Mouse (Mus musculus): ENCODE data around the gene Mgp.
"Not testable (repeated sequence)": the region's sequence is repeated elsewhere in the genome, so short reads cannot be mapped to it uniquely, and the experiment has no call there.

The Mgp gene

DNA sequence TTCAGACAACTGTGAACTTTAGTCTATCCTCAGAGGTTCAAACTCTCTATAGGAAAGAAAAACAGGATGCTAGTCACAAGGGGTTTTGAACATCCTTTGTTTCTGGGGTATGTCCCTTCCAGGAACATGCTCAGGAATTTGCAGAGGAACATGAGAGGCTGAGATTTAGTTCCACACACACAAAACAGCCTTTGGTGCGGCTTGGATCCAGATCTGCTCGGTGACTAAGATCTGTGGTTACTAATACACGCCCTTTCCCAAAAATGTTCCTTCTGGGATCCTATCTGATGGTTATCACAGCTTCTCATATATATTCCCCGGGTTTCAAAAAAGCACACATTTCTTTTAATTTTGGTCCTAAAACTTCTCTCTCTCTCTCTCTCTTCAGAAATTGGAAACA lies 22.2 kb upstream of the Mgp start:
- peak; percentile 95 for DNase-seq

DNA sequence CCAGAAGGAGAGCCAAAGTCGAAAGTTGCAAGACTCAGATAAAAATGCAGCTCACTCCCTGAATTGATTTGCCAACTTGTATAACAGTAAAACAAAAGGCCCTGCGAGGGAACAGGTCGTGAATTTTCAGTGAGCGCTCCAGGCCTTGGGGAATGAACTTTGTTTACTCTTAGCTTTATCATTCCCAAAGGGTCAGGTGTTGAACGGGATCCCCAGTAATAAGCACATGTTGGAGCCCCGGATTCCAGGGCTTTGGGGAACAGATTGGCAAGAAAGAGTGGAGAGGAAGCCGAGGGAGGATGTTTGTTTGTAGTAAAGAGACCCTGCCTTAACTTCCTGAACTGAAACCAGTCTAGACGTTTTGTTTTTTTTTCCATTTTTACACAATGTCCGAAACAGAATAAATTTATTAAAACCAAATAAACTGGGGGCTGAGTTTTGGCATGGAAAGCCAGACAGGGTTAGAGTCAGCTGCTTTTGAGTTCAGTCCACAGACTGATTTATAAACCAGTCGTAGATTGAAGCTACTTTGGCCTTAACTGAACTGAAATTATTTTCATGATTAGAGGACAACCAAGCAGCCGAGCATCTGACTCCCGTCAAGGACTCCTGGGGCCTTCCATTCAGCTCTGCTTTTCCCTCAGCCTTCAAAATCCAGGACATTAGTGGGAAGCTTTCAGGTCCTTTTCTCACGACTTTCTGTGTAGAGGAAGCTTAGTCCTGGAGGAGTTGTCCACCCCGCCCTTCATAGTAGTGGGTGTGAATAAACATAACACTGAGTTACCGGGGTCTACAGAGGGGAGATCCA lies 19.1 kb upstream of the Mgp start:
- DNase-seq = peak; percentile 98

DNA sequence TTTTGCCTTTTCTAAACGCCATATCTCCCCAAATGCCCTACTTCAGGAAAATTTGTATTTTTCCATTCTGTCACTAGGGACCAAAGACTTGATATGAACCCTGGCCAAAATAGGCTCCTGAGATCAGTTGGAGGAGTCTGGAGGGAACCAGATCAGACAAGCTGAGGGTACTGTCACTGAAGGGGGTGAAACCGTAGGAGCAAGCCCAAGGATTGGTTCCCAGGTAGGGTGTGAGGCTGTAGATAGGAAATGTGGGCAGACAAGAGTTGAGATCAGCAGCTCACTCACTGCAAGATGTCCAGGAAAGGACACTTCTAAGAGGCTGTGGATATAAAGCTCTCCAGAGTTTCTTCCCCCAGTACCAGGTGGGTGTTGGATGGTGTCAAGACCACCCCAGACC lies 16.4 kb upstream of the Mgp start:
- peak; percentile 93 for DNase-seq

DNA sequence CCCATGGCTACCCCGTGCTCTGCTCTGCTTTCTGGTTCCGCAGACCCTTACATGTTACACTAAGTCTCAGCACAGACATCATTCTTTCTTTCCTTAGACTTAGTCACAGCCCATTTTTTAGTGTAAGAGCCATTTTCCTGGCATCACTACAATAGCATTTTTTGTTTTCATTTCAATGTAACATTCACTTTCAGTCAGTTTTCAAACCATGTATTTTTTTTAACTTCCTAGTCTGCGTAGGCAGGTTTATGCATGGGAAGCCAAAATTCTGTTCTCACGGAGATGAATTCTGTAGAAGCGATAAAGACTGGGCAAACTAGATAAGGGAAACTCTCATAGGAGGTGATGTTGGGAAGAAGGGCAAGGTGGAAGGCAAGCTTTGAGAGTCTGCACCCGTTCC lies 13.9 kb upstream of the Mgp start:
- DNase-seq = no peak

DNA sequence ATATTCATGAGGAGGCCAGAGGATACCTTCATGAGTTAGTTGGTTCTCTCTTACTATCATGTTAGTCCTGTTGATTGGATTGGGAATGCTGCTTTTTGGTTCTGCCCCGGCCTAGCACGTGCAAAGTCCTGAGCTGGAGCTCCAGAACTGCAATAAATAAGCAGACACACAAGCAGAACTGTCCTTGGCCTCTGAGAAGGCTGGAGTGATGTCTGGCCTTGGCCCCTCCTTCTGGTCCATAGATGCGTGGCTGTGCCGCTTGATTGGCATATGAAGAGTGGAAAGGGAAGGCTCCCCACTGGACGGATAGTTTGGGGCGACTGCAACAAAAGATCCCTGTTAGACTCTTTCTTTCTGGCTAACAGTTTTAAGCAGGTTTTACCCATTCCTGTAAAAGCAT lies 13.4 kb upstream of the Mgp start:
- no peak for DNase-seq

DNA sequence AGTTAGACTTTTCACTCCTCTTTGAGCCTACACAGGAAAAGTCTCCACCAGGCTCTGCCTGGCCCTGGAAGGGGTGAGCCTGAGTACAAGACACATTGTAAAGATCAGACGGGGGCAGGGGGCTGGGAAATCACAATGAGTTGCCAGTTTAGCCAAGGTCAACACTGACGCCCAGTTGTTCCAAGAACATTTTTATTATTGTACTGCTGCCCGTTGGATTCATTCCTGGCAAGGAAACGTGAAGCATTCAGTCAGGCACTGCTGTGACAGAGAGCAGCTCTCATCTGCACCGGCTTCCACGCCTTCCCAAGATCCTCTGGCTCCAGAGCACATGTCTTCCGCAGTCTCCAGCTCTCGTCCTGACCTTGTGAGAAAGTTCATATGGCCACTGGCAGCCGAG lies 12.2 kb upstream of the Mgp start:
- peak; percentile 99 for DNase-seq

DNA sequence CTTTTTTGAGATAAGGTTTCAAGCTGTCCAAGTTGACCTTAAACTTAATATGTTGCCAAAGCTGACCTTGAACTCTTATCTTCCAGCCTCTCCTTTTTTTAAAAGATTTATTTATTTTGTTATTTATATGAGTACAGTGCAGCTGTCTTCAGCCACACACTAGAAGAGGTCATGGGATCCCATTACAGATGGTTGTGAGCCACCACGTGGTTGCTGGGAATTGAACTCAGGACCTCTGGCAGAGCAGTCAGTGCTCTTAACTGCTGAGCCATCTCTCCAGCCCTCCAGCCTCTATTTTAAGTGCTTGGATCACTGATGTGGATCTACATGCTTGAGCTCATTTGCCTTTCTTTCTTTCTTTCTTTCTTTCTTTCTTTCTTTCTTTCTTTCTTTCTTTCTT lies 9.1 kb upstream of the Mgp start:
- not testable (repeated sequence) for DNase-seq

DNA sequence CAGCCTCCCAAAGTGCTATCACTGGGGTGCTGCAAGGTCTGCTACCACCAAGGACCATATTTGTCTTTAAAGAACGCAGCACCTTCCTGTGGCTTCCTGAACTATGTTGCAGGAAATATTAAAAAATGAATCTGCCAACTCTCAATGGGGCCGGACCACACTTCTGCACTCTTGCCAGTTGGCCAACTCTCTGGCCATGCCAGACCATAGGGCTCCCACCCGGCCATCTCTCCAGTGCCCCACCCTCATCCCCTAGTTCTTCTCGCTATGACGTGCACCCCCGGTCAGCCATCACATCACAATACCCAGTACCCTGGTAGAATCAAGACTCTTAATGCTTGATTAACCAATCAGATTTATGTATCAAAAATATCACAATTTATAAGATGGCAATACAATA lies 8.3 kb upstream of the Mgp start:
- DNase-seq = peak; percentile 91

DNA sequence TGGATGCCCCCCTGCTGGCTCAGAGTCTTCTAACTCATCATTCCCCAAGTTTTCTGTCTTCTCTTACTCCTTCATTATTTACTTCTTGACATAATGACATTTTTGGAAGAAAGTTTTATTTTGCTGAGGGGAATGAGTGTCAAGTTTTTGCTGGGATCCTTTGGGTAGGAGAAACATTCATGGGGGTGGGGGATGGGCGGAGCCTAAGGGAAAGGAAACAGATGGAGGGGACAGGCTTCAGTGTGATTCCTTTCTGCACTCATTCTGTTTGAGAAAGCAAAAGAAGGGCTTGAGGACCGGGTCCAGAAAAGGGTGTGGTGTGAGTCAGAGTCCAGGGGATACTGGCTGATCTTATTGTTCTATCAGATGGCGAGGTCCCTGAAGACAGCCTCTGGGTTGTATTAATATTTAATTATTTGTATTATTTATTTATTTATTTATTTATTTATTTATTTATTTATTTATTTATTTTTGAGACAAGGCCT lies 7.8 kb upstream of the Mgp start:
- peak; percentile 93 for DNase-seq

DNA sequence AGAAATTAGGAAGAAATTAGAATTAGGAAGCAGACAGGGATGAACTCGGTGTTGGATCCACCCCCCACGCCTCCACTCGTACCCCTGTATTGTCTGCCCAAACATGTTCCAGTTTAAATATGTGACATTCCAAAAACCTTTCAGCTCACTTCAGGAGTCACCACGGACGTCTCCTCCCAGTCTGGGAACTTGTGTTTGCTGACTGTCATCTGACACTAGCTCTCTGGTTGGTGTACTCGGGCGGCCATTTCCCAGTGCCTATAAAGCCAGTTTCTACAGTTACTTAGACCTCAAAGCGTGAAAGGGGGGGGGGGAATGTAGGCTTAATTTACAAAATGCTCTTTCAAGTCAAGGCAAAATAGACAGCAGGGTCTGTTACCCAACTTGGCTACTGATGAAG lies 6.1 kb upstream of the Mgp start:
- DNase-seq = no peak

DNA sequence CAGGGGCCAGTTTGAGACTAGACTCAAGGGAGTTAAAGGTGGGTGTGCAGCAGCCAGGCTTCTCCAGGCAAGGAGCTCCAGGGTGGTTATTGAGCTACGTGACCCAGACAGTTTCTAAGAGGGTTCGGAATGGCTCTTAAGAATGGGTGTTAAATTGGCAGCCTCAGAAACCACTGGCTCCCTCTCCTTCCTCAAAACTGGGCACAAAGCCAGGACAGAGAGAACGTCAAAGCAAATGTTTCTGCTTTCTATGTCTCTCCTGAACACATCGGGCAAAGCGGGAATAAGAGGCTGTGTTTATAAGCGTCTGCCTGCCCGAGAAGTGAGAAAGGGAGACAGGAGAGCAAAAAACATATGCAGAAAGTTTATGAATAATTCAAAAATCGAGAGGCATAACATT lies 1.0 kb downstream of the Mgp start:
- DNase-seq = peak; percentile 91

DNA sequence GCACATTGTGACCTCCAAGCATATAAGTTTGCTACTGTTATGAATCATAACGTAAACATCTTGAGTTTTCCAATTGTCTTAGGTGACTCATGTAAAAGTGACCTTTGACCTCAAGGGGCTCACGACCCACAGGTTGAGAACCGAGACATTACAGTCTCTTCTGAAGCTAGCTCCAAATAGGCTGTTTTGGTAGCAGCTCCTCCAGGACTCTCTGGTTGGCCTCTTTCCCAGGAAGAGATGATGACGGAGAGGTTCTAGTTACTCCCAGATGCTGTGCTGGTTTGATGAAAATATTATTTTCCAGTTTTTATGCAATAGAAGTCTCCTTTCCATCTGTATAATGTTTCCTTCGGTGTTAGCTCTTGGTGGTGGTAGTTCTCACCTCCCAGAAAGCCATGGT lies 6.7 kb downstream of the Mgp start:
- DNase-seq = no peak

DNA sequence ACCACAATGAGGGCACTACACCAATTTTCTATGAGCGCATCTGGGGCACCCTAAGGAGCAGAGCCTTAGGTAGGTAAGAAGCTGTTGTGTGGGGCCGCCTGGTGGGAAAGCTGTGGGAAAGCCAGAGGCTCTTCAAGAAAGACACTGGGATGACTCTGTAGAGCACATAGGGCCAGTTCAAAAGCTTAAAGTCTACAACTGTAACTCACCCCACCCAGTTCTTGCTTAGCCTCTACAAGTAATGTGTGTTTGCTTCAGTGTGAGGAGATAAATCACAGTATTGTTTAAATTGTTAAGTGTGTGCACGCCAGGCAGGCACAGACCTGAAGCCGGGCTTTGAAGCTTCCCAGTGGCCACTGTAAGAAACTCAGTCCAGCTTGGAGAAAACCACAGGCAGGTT lies 9.5 kb downstream of the Mgp start:
- no peak for DNase-seq

DNA sequence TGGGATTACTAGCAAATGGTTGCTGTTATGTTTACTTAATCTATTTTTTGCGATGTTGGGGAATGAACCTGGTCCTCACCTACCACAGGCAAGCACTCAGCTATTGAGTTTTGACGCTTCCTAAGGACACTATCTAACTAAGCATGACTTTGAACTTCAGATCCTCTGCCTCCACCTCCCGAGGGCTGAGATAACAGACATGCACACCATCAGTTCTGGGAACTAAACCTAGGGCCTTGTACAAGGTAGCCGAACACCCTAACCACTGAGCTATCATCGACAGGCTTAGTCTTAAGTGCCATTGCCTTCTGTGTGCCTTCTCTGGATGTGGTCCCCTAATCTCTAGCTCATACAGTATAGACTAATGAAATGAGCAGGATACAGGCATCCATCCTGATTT lies 10.3 kb downstream of the Mgp start:
- no peak for DNase-seq

DNA sequence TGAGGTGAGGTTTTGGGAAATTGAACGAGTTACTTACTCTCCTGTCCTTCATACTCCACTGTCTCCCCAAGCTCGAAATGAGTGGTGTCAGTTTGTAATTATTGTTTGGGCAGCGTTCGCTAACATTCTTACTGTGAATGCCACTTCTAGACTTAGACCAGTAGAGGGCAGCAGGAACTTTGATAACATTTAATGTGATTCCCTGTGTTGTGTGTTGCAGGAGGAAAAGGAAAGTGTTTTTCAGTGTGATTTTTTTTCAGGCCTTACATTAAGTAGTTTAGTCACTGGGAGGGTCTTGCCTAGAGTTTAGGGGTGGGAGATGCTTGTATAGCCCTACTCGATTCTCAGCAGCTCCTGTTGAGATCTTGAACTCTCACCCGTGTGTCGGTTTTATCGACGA lies 14.6 kb downstream of the Mgp start:
- DNase-seq = no peak

DNA sequence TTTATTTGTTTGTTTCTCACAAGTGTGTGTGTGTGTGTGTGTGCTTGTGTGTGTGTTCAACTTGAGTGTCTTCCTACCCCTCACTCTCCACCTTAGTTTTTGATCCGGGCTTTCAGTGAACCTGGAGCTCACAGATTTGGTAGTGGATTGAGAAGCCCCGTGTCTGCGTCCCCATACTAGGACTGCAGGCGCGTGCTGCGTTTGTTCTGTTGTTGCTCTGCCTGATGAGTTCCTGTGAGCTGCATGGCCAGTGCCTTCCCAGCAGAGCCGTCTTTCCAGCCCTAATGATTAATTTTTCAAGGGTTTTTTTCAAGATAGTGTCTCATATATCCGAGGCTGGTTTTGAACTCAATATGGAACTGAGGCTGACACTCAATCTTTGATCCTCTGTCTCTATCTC lies 17.2 kb downstream of the Mgp start:
- no peak for DNase-seq

DNA sequence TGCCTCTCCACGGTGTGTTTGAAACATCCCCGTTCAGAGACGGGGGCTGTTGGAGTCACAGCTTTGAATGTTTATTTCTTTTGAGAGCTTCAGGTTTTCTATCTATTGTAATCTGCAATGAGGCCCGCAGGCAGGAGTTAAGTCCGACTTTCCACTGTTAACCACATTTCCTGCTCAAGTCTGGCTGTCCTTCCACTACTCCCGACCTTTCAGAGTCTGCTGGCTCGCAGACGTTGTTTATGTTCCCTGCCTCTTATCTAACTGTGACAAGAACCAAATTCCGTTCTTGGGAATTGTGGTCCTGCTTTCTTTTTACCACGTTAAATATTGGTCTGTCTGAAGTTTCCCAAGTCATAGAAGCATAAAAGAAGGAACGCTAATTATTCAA lies 17.8 kb downstream of the Mgp start:
- DNase-seq = peak; percentile 98

DNA sequence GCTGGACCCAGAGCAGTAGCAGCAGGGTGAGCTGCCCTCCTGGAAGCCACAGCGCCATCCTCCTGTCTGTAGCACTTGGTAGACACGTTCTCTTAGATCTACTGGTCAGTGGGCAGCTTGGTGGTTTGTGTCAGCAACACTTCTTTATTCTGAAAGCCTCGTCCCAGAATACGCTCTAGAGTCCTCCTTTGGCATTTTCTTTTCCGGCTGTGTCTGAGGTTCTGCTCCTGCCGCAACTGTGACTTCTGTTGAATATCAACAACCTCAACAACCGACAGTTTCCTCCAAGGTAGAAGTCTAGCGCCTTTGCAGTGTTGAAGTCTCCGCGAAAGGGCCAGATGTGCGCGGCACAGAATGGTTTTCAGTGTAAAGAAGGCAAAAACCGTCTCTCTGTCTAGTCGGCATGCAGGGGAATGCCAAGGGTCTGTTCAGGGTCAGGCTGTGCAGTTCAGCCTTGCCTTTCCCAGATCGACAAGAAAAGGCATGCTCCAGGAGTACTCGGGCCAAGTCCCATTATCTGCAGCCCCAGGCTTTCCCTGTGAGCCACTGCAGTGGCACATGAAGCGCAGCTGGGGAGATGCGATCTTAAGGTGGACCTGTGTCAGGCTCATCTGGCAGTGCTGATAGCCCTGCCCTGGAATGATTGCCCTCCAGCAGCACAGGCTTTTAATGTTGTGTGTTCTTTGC lies 18.3 kb downstream of the Mgp start, which contains the start of gene Art4:
Gene Art4, minus strand, starts transcription at position 548 of the 687 bp plus-strand sequence.
- peak; percentile 96 for DNase-seq

DNA sequence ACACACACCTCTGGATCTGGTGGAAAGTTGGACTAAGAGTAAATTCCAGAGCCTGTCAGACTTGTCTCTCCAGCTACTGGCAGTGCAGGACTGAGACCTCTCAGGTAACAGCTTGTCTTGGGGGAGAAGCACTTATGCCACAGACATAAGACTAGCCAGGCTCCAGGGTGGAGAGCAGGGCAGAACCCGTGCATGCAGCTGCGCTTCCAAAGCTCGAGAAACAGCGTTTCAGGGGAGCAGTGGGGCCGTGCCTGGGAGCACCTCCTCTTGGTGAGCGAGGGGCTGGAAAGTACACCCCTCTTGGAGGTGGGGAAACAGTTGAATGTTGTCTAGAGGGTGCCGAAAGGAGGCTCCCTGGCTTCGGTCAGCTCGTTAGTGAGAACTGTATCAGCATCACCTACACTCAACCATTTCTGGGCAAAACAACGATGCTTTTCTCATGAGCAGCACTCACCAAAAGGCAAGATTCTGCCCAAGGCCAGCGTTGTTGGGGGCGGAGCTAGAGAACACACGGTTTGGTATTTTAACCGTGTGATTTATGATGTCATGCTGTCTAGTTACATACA lies 19.5 kb downstream of the Mgp start:
- peak; percentile 94 for DNase-seq

DNA sequence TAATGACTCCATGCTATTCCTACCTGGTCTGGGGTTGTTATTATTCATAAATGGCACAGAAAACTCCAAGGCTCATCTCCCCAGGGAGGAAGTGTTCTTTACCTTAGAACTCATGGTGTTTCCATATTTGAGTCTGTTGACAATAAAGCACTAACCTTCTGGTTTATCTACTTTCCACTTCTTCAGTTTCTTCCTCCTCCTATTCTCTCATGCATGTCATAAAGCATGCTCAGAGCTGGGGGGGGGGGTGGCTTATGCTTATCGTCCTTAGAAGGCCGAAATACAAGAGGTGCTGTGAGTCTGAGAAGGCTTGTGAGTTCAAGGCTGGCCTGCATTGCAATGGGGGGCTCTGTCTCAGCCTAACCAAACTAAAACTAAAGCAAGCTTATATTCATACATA lies 20.4 kb downstream of the Mgp start:
- DNase-seq = no peak

DNA sequence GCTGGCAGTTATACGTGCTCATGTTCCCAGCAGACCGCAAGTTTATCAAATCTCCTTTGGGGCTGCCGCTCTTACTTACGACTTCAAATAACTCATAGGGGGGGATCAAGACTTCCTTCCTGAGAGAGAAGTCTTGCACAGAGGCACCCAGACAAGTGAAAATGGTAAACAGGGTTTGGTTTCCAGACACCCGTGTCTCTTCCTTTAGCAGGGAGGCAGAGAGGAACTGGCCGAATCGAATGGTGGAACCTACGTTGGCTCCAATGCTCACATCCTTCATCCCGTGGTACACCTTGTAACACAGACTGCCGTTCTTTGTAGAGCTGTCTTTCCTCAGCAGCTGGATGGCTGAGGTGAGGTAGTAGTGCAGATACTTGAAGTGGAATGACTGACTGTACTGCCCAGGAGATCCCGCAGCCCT lies 21.3 kb downstream of the Mgp start:
- no peak for DNase-seq

DNA sequence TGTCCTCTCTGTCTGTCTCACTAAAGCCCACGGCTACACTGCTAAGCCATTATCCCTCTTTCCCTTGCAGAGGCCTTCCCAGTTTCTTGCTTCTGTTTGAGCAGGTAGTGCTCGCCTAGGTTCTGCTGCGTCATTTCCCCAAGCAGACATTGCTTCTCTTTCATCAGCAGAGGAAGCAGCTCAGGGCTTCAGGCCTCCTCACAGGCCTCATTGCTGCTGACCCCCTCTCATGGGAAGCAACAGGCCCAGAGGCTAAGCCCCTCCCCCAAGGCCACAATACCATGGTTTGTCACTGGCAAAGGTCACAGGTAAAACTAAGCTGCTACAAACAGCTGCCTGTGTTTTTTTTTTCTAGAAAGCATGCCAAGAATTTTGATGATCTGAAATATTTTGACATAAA lies 22.9 kb downstream of the Mgp start:
- DNase-seq = no peak

DNA sequence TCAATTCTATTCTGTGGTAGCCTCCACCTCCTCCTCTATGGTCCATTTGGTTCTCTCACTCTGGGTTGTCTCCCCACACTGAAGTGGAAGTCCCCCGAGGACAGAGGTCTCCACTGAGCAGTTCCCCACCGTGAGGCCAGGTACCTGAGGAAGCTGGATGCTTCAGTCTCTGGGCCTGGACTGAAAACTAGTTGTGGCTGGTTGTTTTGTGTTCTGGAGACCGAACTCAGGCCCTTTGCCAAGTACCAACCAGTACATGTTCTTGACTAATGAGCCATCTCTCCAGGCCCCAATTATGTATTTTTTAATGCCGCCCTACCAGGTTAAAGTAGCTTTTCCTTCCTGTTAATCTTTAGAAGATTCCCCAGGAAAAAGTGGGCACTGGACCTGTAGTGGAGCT lies 23.3 kb downstream of the Mgp start:
- DNase-seq = no peak

DNA sequence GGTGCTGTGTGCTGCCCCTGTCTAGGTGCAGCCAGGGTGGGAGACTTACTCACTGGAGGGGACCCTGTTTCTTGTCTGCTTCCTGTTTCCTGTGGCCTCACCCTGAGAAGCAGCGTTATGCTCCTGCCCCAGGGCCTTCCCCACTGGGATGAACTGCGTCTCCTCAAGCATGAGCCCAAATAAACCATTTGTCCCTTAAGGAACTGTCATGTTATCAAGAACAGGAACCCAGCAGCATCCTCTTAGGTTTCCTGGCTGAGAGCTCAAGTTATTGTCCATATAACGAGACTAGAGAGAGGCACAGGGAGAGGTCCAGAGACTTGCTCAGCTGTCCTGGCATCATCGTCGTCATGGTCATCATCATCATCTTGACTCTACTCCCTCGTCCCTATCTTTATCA lies 25.4 kb downstream of the Mgp start:
- DNase-seq = peak; percentile 67

Measured in heart, adult 11 months (tissue).